Mouse (Mus musculus) liver, postnatal 0 days (tissue): ENCODE measurements at regions not wholly inside any gene's neighbourhood (a gene's known extent, or its start where the extent isn't known, plus 50 kb on each side); places are given as distances from the start of the nearest gene placed in this dataset.

ENCODE experiments used
- CTCF ChIP-seq: sonication (generic); IDR thresholded peaks from 2 replicates; pipeline ENCODE4 v1.5.1; 2016; ENCODE audit warnings: antibody characterized with exemption, low read depth
- EP300 ChIP-seq: IDR thresholded peaks from 2 replicates; pipeline ENCODE4 v1.6.1; 2016; ENCODE audit warnings: antibody characterized with exemption, low read depth, mild to moderate bottlenecking

- TF ChIP-seq CTCF (no peak), EP300 (no peak)
These were observed 75.9 kb upstream of the Jun start for GRCm38 (mm10) chr4:95127970-95128369.
